Mouse (Mus musculus) testis, postnatal 10 days (tissue): ENCODE measurements around the gene Rcl1.

Experiments
- DNase-seq: peaks from one replicate; pipeline ENCODE4 v3.0.0; 2021; ENCODE audit warnings: low spot score

Rcl1 gene

GRCm38 (mm10) chr19:29151443-29151842 lies 50.3 kb downstream of the Rcl1 start:
- no peak for DNase-seq

- no peak for DNase-seq
These were observed 54.4 kb downstream of the Rcl1 start for GRCm38 (mm10) chr19:29155552-29155951.

GRCm38 (mm10) chr19:29156417-29156816 lies 55.2 kb downstream of the Rcl1 start:
- DNase-seq = no peak

- DNase-seq = no peak
These were observed 56.7 kb downstream of the Rcl1 start for GRCm38 (mm10) chr19:29157678-29158466.

GRCm38 (mm10) chr19:29158486-29158885 lies 57.3 kb downstream of the Rcl1 start:
- no peak for DNase-seq

GRCm38 (mm10) chr19:29163817-29164527 lies 62.8 kb downstream of the Rcl1 start:
- no peak for DNase-seq

- DNase-seq = no peak
These were observed 63.5 kb downstream of the Rcl1 start for GRCm38 (mm10) chr19:29164528-29165166.

- DNase-seq = no peak
These were observed 66.8 kb downstream of the Rcl1 start for GRCm38 (mm10) chr19:29167938-29168337.

- no peak for DNase-seq
These were observed 79.2 kb downstream of the Rcl1 start for GRCm38 (mm10) chr19:29180336-29180735.

- DNase-seq = no peak
These were observed 81.0 kb downstream of the Rcl1 start for GRCm38 (mm10) chr19:29182166-29182565.

- DNase-seq = no peak
These were observed 83.9 kb downstream of the Rcl1 start for GRCm38 (mm10) chr19:29185122-29185521.

GRCm38 (mm10) chr19:29185552-29186232 lies 84.5 kb downstream of the Rcl1 start:
- no peak for DNase-seq

- DNase-seq = no peak
These were observed 87.7 kb downstream of the Rcl1 start for GRCm38 (mm10) chr19:29188879-29189278.
